3 mouse cellular contexts compared by ENCODE assay signal in genomic region chr16:31319723-31320122, GRCm38 (mm10). TPM values are rescaled to one million over a fixed set of nuclear protein-coding genes. Genes with fewer than 3 reads are reported as not detected.
"Had no signal": no experiment of that assay in that cellular context is flagged by ENCODE, and none has a peak within 500 bp of the region (broad histone marks: within the 10 kb centered on the region; RNA-seq: fewer than 3 reads in every experiment).

No protein-coding gene starts in this region.

RNA-seq across cellular contexts. Expression of gene Apod, which starts 5.1 kb away (rescaled TPM):
- total RNA-seq: liver, adult 2 months; megakaryocyte progenitor cell, adult 5-6 weeks had no signal
- polyA plus RNA-seq: liver, adult 2 months; liver, embryonic 15.5 days had no signal
